Mouse (Mus musculus): ENCODE results near the gene Prim2.

GRCm38 (mm10) chr1:33621791-33622190 lies 47.8 kb downstream of the Prim2 start:
- TF ChIP-seq CTCF (IDR thresholded peaks at IDR 0.05; ENCODE audit: low read depth): no peak
- TF ChIP-seq EP300 (IDR thresholded peaks at IDR 0.05; ENCODE audit: low read depth): no peak

Data from liver, postnatal 0 days (tissue).